Mouse (Mus musculus): Measurements from ENCODE around the gene Ip6k1. TPM values are rescaled to one million over a fixed set of nuclear protein-coding genes. Genes with fewer than 3 reads are reported as not detected.

Gene Ip6k1
- total RNA-seq (2015) (12.5 and 19.1 TPM in 2 replicates), total RNA-seq (2017) (22.8 and 35.4 TPM in 2 replicates)

- ATAC-seq (replicated peaks; ENCODE audit: poor library complexity), result peak; percentile 99
These were observed at the start of gene Ip6k1 for GRCm38 (mm10) chr9:108001922-108002770. Ip6k1 (plus strand) TSS chr9:108002501.

- no peak for ATAC-seq (replicated peaks; ENCODE audit: poor library complexity)
These were observed 46.5 kb upstream of the Ip6k1 start for GRCm38 (mm10) chr9:107955613-107956289.

DNA sequence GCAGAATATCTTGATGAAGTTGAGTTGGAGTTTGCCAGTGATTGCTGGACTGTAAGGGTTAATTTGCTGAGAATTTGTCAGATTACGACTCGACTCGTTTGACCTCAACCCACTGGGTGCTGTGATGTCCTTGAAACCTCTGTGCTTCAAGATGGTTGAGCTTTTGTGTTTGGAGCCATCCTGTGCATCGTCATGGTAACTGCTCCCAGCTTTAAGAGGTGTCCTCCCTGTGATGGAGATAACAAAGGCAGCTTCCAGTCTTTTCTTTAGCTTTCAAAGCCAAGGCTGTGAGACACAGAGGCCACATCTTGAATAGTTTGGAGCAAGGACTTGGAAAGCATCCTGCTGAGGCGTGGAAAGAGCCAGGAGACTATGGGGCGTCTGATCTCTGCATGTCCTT lies 45.2 kb upstream of the Ip6k1 start:
- ATAC-seq (replicated peaks; ENCODE audit: poor library complexity), result no peak

DNA sequence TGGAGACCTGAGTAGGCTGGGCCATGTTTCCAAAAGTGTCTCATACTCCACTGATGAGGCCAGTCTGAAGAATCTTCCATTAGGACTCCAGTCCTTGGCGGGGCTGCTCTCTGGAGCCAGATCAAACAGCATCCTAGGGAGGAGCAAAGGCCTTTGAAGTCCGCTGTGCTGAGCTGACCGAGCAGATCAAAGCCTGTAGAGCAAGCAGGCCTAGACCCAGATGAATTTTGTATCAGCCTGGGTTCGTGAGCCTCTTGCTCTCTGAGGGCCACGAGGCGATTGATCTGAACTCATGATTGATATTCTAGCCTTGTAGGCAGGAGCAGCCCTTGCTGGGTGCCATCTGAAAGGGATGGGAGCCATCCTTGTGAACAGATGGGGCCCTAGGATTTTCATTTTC lies 42.4 kb upstream of the Ip6k1 start:
- no peak for ATAC-seq (replicated peaks; ENCODE audit: poor library complexity)

DNA sequence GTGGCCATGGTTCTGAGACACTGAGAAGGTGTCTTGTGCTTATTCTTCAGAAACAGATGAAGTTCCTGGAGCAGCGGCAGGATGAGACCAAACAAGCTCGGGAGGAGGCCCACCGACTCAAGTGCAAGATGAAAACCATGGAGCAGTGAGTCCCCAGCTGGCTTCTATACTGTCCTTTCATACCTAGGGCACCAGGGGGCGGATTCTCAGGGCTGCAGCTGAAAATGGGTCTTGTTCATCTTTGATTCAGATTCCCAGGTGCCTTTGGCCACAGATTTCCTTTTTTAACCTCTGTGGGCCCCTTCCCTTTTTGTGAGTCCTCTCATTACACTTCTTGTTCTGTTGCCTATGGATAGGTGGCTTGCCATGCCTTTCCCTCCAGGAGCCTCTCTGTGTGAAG lies 41.4 kb upstream of the Ip6k1 start:
- 0 out of 2 replicates have a peak, but pooled peaks have one; percentile 35 for ATAC-seq (replicated peaks; ENCODE audit: poor library complexity)

GRCm38 (mm10) chr9:107961351-107961762 lies 40.9 kb upstream of the Ip6k1 start:
- ATAC-seq (replicated peaks; ENCODE audit: poor library complexity), result no peak

DNA sequence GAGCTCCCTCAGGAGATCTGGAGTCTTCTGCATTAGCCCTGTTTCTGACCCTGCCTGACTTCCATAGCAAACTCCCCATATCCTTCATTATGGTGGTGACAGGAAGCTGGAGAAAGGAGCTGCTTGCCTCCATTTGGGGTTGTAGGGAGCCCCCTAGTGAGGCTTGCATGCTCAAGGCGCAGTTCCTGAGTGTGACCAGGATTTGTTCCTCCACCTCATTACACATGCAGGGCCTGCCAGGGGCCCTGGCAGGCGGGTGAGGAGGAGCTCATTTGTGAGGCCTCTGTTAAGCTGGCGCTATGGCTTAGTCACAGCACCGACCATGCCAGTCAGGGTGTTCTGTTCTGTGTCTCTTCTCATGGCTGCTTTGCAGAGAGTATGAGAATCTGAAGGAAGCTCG lies 40.4 kb upstream of the Ip6k1 start:
- 0 out of 2 replicates have a peak, but pooled peaks have one; percentile 23 for ATAC-seq (replicated peaks; ENCODE audit: poor library complexity)

- no peak for ATAC-seq (replicated peaks; ENCODE audit: poor library complexity)
These were observed 39.4 kb upstream of the Ip6k1 start for GRCm38 (mm10) chr9:107962916-107963315.

DNA sequence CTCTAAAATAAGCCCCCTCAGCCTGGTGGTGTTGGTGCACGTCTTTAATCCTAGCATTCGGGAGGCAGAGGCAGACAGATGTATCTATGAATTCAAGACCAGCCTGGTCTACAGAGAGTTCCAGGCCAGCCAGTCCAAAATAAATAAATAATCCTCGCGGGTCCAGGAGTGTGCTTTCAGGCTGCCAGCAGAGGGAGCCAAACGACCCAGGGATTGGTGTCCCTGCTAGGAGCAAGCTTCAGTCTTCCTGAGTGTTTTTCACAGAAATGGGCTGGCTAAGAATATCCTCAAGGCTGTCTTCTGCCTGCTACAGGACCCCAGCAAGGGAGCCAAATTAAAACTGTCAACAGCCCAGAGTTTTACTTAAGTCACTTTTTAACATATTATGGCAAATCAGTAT lies 38.6 kb upstream of the Ip6k1 start:
- peak; percentile 80 for ATAC-seq (replicated peaks; ENCODE audit: poor library complexity)

DNA sequence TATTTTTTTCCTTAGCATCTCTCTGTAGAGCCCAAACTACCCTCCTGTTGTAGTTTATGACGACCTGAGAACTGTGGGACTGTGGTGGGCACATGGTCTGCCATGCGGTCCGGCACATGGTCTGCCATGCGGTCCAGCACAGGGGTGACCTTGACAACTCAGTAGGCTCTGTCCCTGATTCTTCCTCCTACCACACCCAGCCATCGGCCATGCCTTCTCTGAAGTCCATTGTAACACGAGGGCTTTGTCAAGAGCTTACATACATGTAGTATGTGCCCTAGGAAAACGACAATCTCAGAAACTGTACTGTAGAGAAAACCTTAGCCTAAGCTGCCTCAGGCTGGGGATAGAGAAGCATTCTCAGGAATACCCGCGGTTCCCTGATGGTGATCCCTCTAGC lies 37.6 kb upstream of the Ip6k1 start:
- no peak for ATAC-seq (replicated peaks; ENCODE audit: poor library complexity)

DNA sequence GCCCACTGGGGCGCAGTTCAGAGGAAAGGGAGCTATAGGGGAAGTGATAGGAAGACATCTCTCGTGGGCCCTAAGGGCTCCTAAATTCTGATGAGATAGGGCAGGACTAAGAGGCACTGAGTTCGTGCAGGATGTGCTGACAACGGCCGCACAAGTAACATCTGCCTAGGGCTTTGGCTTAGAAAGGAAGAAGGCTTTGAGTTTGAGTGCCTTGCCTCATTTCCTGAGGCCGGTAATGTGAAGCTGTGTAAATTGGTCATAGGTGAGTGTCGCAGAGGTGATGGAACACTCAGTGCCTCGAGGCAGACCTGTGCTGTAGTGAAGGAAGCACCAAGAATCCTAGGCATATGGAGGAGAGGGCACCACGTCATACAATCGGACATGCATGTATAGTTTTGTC lies 35.6 kb upstream of the Ip6k1 start:
- ATAC-seq (replicated peaks; ENCODE audit: poor library complexity), result no peak

GRCm38 (mm10) chr9:107967437-107967836 lies 34.9 kb upstream of the Ip6k1 start:
- no peak for ATAC-seq (replicated peaks; ENCODE audit: poor library complexity)

DNA sequence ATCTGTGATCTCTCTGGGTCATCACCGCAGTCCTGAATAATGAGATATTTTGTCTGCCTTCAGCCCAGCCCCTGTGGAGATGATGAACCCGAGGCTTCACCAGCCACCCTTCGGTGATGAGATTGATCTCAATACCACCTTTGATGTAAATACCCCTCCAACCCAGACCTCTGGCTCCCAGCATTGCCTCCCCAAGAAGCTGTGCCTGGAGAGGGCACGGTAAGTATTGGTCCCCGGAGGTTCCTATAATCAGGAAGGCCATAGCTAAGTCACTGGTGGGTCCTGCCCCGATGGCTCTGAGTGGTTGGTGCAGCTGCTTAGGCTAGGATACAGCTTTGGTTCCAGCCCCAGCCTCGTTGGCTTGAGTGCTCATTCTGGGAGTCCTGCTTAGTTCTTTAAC lies 33.8 kb upstream of the Ip6k1 start:
- no peak for ATAC-seq (replicated peaks; ENCODE audit: poor library complexity)

DNA sequence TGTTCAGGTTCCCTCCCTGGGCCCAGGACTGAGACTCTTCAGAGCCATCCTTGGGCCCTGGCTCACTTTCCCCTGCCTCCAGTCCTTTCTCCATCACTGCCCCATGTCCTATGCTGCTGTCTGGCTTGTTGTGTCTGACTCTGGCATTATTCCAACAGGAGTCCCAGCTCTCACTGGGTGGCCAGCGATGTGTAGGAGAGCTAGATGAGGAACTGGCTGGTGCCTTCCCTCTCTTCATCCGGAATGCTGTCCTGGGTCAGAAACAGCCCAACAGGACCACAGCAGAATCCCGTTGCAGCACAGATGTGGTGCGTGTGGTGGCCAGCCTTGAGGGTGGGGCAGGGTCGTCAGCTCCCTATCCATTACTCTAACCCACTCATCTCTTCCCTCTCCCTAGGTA lies 32.0 kb upstream of the Ip6k1 start:
- ATAC-seq (replicated peaks; ENCODE audit: poor library complexity), result no peak

DNA sequence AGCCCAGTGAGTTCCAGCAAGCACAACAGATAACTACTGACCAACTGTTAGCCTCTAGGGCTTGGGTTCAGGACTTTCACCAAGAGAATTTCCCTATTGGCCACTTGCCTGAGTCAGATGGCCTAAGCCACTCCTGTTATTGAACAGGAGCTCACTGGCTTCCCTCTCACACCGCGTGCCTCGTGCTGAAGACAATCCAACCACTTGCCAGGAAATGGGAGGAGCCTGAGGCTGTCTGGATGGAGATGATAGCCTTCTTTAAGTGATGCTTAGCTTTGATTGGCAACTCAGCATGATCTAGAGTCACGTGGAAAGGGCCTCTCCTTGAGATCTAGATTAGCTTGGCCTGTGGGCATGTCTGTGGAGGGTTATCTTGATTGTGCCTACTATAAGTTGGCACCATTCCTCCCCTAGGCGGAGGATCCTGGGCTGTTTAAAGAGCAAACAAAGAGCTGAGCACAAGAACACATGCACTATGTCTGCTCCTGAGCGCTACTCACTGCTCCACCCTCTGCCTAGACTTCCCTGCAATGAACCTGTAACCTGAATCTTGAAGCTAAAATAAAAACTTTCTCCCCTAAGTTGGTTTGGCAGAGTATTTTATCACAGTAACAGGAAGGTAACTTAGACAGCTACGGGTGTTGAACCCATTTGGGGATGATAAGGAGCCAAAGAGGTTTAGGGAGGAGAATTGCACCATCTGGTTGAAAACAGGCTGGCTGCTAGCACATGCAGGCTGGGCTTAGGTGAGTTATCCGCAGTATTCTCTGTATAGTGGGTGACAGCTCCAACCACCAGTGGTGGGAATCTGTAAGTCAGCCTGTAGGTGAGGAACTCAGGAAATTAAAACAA lies 30.4 kb upstream of the Ip6k1 start:
- ATAC-seq (replicated peaks; ENCODE audit: poor library complexity), result peak; percentile 71

GRCm38 (mm10) chr9:107974491-107975171 lies 27.7 kb upstream of the Ip6k1 start:
- peak; percentile 45 for ATAC-seq (replicated peaks; ENCODE audit: poor library complexity)

DNA sequence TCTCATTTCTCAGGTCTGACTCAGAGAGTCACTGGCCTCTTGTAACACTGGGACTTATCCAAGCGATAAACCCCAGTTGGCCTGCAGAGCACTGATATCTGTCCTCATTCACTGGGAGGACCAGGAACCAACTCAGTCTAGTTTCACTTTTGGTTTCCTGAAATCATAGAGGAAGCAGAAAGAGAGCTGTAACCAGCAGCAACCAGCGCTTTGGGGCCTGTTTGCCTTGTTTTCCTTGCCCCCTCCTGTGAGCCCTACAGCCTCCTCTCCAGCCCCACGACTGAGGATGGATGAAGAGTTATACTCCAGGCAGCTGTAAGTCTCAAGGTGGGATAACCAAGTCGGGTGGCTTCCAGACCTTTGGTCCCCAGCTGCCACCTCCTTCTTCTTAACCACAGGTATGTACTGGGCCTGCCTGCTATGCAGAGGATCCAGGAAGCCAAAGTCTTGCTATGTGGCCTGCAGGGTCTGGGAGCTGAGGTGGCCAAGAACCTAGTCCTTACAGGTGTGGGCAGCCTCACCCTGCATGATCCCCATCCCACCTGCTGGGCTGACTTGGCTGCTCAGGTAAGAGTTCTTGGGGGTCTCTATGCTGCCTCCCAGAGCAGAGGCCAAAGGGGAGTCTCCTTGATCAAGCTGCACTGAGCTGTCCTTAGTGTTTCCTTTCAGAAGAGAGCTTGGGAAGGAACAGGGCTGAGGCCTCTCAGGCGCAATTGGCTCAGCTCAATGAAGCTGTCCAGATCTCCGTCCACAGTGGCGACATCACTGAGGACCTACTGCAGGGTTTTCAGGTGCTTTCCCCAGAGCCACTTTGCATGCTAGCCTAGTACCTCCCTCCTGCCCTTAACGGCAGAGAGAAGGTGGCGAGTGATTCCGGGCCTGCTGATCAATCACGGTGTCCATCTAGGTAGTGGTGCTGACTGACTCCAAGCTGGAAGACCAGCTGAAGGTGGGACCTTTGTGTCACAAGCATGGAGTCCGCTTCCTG lies 26.6 kb upstream of the Ip6k1 start, which contains the start of gene Uba7:
Gene Uba7 (plus strand): TSS at position 107 of the 988 bp plus-strand sequence.
- peak; percentile 59 for ATAC-seq (replicated peaks; ENCODE audit: poor library complexity)

GRCm38 (mm10) chr9:107978815-107979214 lies 23.5 kb upstream of the Ip6k1 start:
- ATAC-seq (replicated peaks; ENCODE audit: poor library complexity), result no peak

All from megakaryocyte progenitor cell, adult 5-6 weeks (primary cell).